ENCODE assay signal across 8 mouse cellular contexts in the genomic region with DNA sequence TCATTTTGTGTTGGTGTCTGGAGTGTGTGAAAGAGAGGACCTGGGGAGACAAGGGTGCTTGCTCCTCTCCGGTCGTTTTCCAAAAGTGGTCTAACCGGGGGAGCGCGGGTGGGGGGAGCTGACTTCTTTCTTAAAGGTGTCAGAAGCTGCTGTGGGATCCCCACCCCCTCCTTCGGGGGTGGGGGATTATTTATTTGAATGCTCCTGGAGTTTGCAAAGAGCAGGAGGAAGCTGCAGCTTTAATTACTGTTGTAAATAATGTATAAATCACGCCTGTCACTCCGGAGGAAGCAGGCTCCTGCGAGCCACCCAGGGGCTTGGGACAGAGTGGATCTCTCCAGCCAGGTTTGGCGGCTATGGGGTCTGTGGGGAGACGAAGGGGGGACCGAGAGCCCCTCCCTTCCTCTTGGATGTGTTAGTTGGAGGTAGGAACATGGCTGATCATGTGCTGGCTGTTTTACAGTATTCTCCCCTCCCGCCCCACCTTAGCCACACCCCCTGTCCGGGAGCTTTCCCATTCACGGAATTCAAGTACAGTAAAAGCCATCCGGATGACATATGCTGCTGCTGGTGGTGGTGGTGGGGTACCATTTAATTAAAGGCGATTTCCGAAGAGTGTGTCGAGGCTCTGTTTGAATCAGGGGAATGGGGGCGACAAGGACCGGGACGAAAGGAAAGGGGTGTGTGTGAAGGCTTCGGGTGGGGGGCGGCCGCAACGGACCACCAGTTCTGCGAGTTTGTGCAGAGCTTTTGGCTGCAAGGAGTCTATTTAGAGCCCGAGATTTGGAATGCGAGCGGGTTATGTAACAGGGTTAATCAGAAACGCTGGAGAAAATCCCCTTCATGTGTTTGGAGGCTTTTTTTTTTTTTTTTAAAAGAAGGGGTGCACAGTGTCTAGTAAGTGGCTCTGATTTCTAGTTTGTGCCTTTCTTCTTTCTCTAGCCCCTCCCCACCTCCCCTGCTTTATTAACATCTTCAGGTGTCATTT. TPM values are rescaled to one million over a fixed set of nuclear protein-coding genes. Genes with fewer than 3 reads are reported as not detected.
A peak's percentile ranks its signal among the peaks of the same experiment; 100 is the strongest.
DNase-seq lines count a peak whose midpoint lies in the region; ATAC-seq and TF ChIP-seq lines count a peak whose summit lies in the region.

No protein-coding gene starts in this region.

- peak overlapping the region; percentile 81 for H3K4me3 ChIP-seq in embryonic facial prominence, embryonic 11.5 days (ENCODE audit: low read depth, low read length)
- H3K4me3 ChIP-seq in heart, embryonic 10.5 days = peak overlapping the region; percentile 85
- peak overlapping the region; percentile 92 for H3K4me3 ChIP-seq in liver, adult 2 months (ENCODE audit: insufficient read depth, low read depth, low read length)
- peak overlapping the region; percentile 83 for H3K4me3 ChIP-seq in neural tube, embryonic 11.5 days (ENCODE audit: low read depth, low read length)

- no peaks in the 10 kb centered on the region for H3K79me2 ChIP-seq in liver, adult 2 months (ENCODE audit: control insufficient read depth, insufficient read depth, low read length)

- TF ChIP-seq CTCF in liver, adult 2 months (IDR thresholded peaks at IDR 0.05; ENCODE audit: low read depth, low read length) = no peak

- no peaks in the 10 kb centered on the region; the same call in 1 of the 2 replicates for H3K4me1 ChIP-seq in embryonic facial prominence, embryonic 11.5 days (ENCODE audit: control insufficient read depth, insufficient read depth, low read length)
- peaks cover 15% of the 10 kb centered on the region; the same call in 1 of the 2 replicates for H3K4me1 ChIP-seq in heart, embryonic 10.5 days
- H3K4me1 ChIP-seq in liver, adult 2 months (ENCODE audit: control insufficient read depth, insufficient read depth, low read length) = 0 out of 2 replicates have a peak, but pooled peaks cover 4% of the 10 kb centered on the region
- peaks cover 5% of the 10 kb centered on the region; the same call in 1 of the 2 replicates for H3K4me1 ChIP-seq in neural tube, embryonic 11.5 days (ENCODE audit: control insufficient read depth, insufficient read depth, low read length)

- DNase-seq in adrenal gland, postnatal 36 days = peak; percentile 85 to 89
- DNase-seq in embryonic facial prominence, embryonic 11.5 days (ENCODE audit: low spot score) = peak; percentile 52
- peak; percentile 76 for DNase-seq in heart, embryonic 10.5 days (ENCODE audit: low spot score)
- peak; percentile 75 for DNase-seq in kidney, adult 9 months
- DNase-seq in liver, adult 2 months (ENCODE audit: extremely low read depth, low read depth, low spot score) = no peak
- peak; percentile 46 for DNase-seq in neural tube, embryonic 11.5 days (ENCODE audit: low spot score)
- peak; percentile 39 for DNase-seq in urinary bladder, postnatal 14 days (ENCODE audit: low spot score)

- H3K9me3 ChIP-seq in embryonic facial prominence, embryonic 11.5 days (replicated peaks; ENCODE audit: control insufficient read depth, low read length) = no peaks in the 10 kb centered on the region
- no peaks in the 10 kb centered on the region for H3K9me3 ChIP-seq in heart, embryonic 10.5 days
- no peaks in the 10 kb centered on the region for H3K9me3 ChIP-seq in neural tube, embryonic 11.5 days (ENCODE audit: control insufficient read depth, low read length)

- peak overlapping the region; percentile 94 for H3K4me2 ChIP-seq in embryonic facial prominence, embryonic 11.5 days (ENCODE audit: low read depth, low read length)
- H3K4me2 ChIP-seq in neural tube, embryonic 11.5 days (ENCODE audit: low read depth) = peak overlapping the region; percentile 94

- ATAC-seq in embryonic facial prominence, embryonic 11.5 days (replicated peaks; ENCODE audit: insufficient number of reproducible peaks, low FRiP score, low TSS enrichment, low read depth) = no peak
- ATAC-seq in neural tube, embryonic 11.5 days (ENCODE audit: insufficient read depth, low FRiP score, low TSS enrichment) = peak; percentile 43; the same call in 1 of the 2 replicates
- no peak for ATAC-seq in inflammation-experienced regulatory T-cells, adult 6 months

- H3K36me3 ChIP-seq in embryonic facial prominence, embryonic 11.5 days (replicated peaks; ENCODE audit: control insufficient read depth, insufficient read depth, low read depth, low read length) = no peaks in the 10 kb centered on the region
- no peaks in the 10 kb centered on the region for H3K36me3 ChIP-seq in heart, embryonic 10.5 days
- H3K36me3 ChIP-seq in liver, adult 2 months (ENCODE audit: control insufficient read depth, insufficient read depth, low read length) = no peaks in the 10 kb centered on the region
- H3K36me3 ChIP-seq in neural tube, embryonic 11.5 days (ENCODE audit: control insufficient read depth, insufficient read depth, low read length) = no peaks in the 10 kb centered on the region

- no peak overlapping the region for H3K27ac ChIP-seq in embryonic facial prominence, embryonic 11.5 days (replicated peaks; ENCODE audit: low read depth, low read length)
- H3K27ac ChIP-seq in heart, embryonic 10.5 days = peak overlapping the region; percentile 92; the same call in 1 of the 2 replicates
- H3K27ac ChIP-seq in liver, adult 2 months (replicated peaks; ENCODE audit: insufficient read depth, low read depth, low read length) = no peak overlapping the region
- no peak overlapping the region for H3K27ac ChIP-seq in neural tube, embryonic 11.5 days (ENCODE audit: low read depth, low read length)

- TF ChIP-seq POLR2A in liver, adult 2 months (IDR thresholded peaks at IDR 0.05; ENCODE audit: extremely low read depth, insufficient read depth, low read length) = no peak

- 3% methylated on average over 31 of the region's 31 CpGs for WGBS in embryonic facial prominence, embryonic 11.5 days
- 1% methylated on average over 31 of the region's 31 CpGs for WGBS in heart, embryonic 10.5 days
- 4% methylated on average over 31 of the region's 31 CpGs for WGBS in liver, adult 2 months
- WGBS in neural tube, embryonic 11.5 days = 2% methylated on average over 31 of the region's 31 CpGs

- peak overlapping the region; percentile 78 for H3K9ac ChIP-seq in embryonic facial prominence, embryonic 11.5 days (replicated peaks; ENCODE audit: low read length)
- H3K9ac ChIP-seq in liver, adult 2 months (ENCODE audit: low read depth, low read length) = peak overlapping the region; percentile 59
- peak overlapping the region; percentile 81 for H3K9ac ChIP-seq in neural tube, embryonic 11.5 days (ENCODE audit: low read length)

- H3K27me3 ChIP-seq in embryonic facial prominence, embryonic 11.5 days (ENCODE audit: control insufficient read depth, insufficient read depth, low read length) = no peaks in the 10 kb centered on the region; the same call in 1 of the 2 replicates
- H3K27me3 ChIP-seq in heart, embryonic 10.5 days (ENCODE audit: insufficient read depth, poor library complexity, severe bottlenecking) = peaks cover 4% of the 10 kb centered on the region; the same call in 1 of the 2 replicates
- no peaks in the 10 kb centered on the region for H3K27me3 ChIP-seq in liver, adult 2 months (ENCODE audit: control insufficient read depth, insufficient read depth, low read length)
- no peaks in the 10 kb centered on the region for H3K27me3 ChIP-seq in neural tube, embryonic 11.5 days (ENCODE audit: control insufficient read depth, insufficient read depth, low read length)

RNA-seq across cellular contexts. Expression of gene Rora, which starts 1.7 kb away (rescaled TPM):
- total RNA-seq in adrenal gland, postnatal 36 days (2021) = 100 to 1,000 TPM in 1 of 2 experiments, 10 to 100 TPM in 1; 56.5 to 109 TPM
- 5.7 and 8.7 TPM in 2 replicates for polyA plus RNA-seq in embryonic facial prominence, embryonic 11.5 days (2014; fragmentation: Nextera tagmentation; extraction: Ambion mirVana)
- polyA plus RNA-seq in heart, embryonic 10.5 days (2016; fragmentation: Nextera tagmentation; extraction: Ambion mirVana) = 5.0 and 5.1 TPM in 2 replicates
- total RNA-seq in liver, adult 2 months (2014; rRNA removed) = 30.8 and 38.0 TPM in 2 replicates
- 11.3 and 14.8 TPM in 2 replicates for polyA plus RNA-seq in liver, adult 2 months (2012; rRNA removed)
- 2.6 and 3.2 TPM in 2 replicates for polyA plus RNA-seq in neural tube, embryonic 11.5 days (2014; fragmentation: Nextera tagmentation; extraction: Ambion mirVana)
- polyA plus RNA-seq in inflammation-experienced regulatory T-cells, adult 6 months (2017; shearing (Covaris generic)) = 10 to 100 TPM; 38.3 to 98.2 (median 52.9) TPM
